Comparison of ENCODE assay signal across 9 mouse cellular contexts in the genomic region with DNA sequence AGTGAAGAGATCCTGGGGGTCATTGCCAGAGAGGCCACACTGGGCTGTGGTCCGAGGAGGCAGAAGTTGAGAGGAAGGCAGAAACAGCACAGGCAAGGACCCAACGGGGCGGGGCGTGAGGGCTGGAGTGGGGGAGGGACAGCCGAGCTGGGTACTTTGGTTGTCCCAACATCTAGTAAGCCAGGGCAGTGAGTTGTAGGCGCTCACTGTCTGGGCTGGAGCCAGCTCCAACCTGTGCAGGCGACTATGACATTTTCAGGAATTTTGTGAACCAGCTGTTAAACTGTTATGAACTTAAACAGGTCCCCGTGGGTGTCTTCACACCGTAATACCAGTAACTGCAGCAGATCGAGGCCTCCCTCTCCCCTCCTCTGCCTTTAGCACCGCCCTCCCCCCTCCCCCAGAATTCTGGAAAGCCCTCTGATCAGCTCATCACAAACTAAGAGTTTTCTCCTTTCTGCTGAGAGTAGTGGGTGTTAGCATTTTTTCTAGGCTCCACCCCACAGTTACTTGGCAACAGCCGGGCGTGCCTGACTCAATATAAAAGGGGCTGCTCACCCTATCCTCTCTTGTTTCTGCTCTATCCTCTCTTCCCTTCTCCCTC.
A peak's percentile ranks its signal among the peaks of the same experiment; 100 is the strongest.
DNase-seq lines count a peak whose midpoint lies in the region; ATAC-seq lines count a peak whose summit lies in the region.
"Had no signal": no experiment of that assay in that cellular context is flagged by ENCODE, and none has a peak within 500 bp of the region (broad histone marks: within the 10 kb centered on the region; RNA-seq: fewer than 3 reads in every experiment).

No protein-coding gene starts in this region.

- no peak overlapping the region for H3K4me3 ChIP-seq in forebrain, embryonic 13.5 days
- peak overlapping the region; percentile 30 for H3K4me3 ChIP-seq in hindbrain, embryonic 10.5 days
- H3K4me3 ChIP-seq in neural tube, embryonic 11.5 days (ENCODE audit: low read depth, low read length), result no peak overlapping the region

- peak overlapping the region; percentile 25; the same call in 1 of the 2 replicates for H3K4me2 ChIP-seq in forebrain, embryonic 13.5 days
- peak overlapping the region; percentile 22; the same call in 1 of the 2 replicates for H3K4me2 ChIP-seq in neural tube, embryonic 11.5 days (ENCODE audit: low read depth)

- H3K27me3 ChIP-seq in forebrain, embryonic 13.5 days, result peaks cover 16% of the 10 kb centered on the region
- H3K27me3 ChIP-seq in hindbrain, embryonic 10.5 days (ENCODE audit: insufficient read depth, poor library complexity, severe bottlenecking), result peaks cover 71% of the 10 kb centered on the region
- H3K27me3 ChIP-seq in neural tube, embryonic 11.5 days (ENCODE audit: control insufficient read depth, insufficient read depth, low read length), result no peaks in the 10 kb centered on the region
- H3K27me3 ChIP-seq: CH12.LX had no signal

- H3K9ac ChIP-seq in forebrain, embryonic 13.5 days, result no peak overlapping the region
- no peak overlapping the region for H3K9ac ChIP-seq in neural tube, embryonic 11.5 days (ENCODE audit: low read length)

- peak; percentile 41; the same call in 1 of the 2 replicates for ATAC-seq in forebrain, embryonic 13.5 days
- ATAC-seq in neural tube, embryonic 11.5 days (ENCODE audit: insufficient read depth, low FRiP score, low TSS enrichment), result no peak

- peaks cover 24% of the 10 kb centered on the region for H3K4me1 ChIP-seq in forebrain, embryonic 13.5 days
- H3K4me1 ChIP-seq in hindbrain, embryonic 10.5 days (replicated peaks), result peaks cover 42% of the 10 kb centered on the region
- peaks cover 6% of the 10 kb centered on the region; the same call in 1 of the 2 replicates for H3K4me1 ChIP-seq in neural tube, embryonic 11.5 days (ENCODE audit: control insufficient read depth, insufficient read depth, low read length)

- WGBS in forebrain, embryonic 13.5 days, result 5% methylated on average over 13 of the region's 13 CpGs
- WGBS in hindbrain, embryonic 10.5 days, result 2% methylated on average over 13 of the region's 13 CpGs
- WGBS in neural tube, embryonic 11.5 days, result under 1% methylated on average over 13 of the region's 13 CpGs

- no peaks in the 10 kb centered on the region; the same call in 1 of the 2 replicates for H3K9me3 ChIP-seq in forebrain, embryonic 13.5 days (replicated peaks)
- H3K9me3 ChIP-seq in hindbrain, embryonic 10.5 days, result peaks cover 10% of the 10 kb centered on the region
- H3K9me3 ChIP-seq in neural tube, embryonic 11.5 days (ENCODE audit: control insufficient read depth, low read length), result no peaks in the 10 kb centered on the region

- DNase-seq in layer of hippocampus, adult 8-10 months (ENCODE audit: low spot score in 2 of 2), result peak; percentile 53 to 60
- no peak for DNase-seq in layer of hippocampus, postnatal 25 days (ENCODE audit: extremely low spot score in 1 of 2, low spot score in 1 of 2)
- peak; percentile 43 for DNase-seq in hindbrain, embryonic 10.5 days (ENCODE audit: low spot score)
- DNase-seq in left cerebral cortex, adult 11 months (ENCODE audit: low spot score), result peak; percentile 28
- no peak for DNase-seq in neural tube, embryonic 11.5 days (ENCODE audit: low spot score)
- DNase-seq in urinary bladder, postnatal 4 days (ENCODE audit: low spot score in 2 of 2), result peak; percentile 49 to 71
- no peak for DNase-seq in thymus, postnatal 10 days (ENCODE audit: low spot score in 2 of 2)

- H3K27ac ChIP-seq in forebrain, embryonic 13.5 days, result no peak overlapping the region
- peak overlapping the region; percentile 78 for H3K27ac ChIP-seq in hindbrain, embryonic 10.5 days
- H3K27ac ChIP-seq in neural tube, embryonic 11.5 days (ENCODE audit: low read depth, low read length), result no peak overlapping the region

- peaks cover 4% of the 10 kb centered on the region; the same call in 1 of the 2 replicates for H3K36me3 ChIP-seq in forebrain, embryonic 13.5 days (ENCODE audit: poor library complexity, severe bottlenecking)
- no peaks in the 10 kb centered on the region for H3K36me3 ChIP-seq in hindbrain, embryonic 10.5 days
- no peaks in the 10 kb centered on the region for H3K36me3 ChIP-seq in neural tube, embryonic 11.5 days (ENCODE audit: control insufficient read depth, insufficient read depth, low read length)

Comparison
In these comparisons a context has a peak if more than half of its experiments do, and no peak if none do; other contexts are left out.
1. DNase-seq: peak in layer of hippocampus, adult 8-10 months (2 of 2), hindbrain, embryonic 10.5 days (single experiment), left cerebral cortex, adult 11 months (single experiment) and urinary bladder, postnatal 4 days (2 of 2); none in layer of hippocampus, postnatal 25 days (0 of 2), neural tube, embryonic 11.5 days (single experiment) and thymus, postnatal 10 days (0 of 2).